Mouse (Mus musculus) fibroblast of lung, adult 2 months (primary cell): Measurements from ENCODE around the gene Cfap65.

Source experiments
- DNase-seq: peaks from one replicate; pipeline ENCODE4 v3.0.0-alpha.2; 2011; ENCODE audit warnings: low read depth

Cfap65 gene

DNA sequence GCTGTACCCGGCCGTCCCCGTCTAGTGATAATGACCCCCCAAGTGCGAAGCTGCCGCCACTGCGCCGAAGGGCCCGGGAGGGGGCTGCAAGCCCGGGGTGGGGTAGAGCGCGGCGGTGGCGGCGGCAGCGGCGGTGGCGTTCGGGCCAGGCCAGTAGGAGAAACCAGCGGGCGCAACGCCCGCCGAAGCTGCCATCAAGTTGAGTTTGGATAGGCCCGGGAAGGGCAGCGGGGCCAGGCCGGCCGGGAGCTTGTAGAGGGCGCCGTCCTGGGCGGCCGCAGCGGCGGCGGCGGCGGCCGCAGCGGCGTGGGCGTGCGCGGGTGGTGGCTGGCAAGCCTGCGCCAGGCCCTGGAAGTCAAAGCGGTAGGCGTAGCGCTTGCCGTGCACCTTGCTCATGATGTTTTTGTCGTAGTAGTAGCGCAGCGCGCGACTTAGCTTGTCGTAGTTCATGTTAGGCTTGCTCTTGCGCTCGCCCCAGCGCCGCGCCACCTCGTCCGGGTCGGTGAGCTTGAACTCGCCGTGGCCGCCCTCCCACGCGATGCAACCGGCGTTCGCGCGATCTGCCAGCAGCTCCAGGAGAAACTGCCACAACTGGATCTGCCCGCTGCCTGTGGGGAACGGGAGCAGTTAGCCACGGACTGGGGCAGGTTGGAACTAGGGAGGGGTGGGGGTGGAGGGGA lies 53.2 kb downstream of the Cfap65 start:
- DNase-seq, result no peak

DNA sequence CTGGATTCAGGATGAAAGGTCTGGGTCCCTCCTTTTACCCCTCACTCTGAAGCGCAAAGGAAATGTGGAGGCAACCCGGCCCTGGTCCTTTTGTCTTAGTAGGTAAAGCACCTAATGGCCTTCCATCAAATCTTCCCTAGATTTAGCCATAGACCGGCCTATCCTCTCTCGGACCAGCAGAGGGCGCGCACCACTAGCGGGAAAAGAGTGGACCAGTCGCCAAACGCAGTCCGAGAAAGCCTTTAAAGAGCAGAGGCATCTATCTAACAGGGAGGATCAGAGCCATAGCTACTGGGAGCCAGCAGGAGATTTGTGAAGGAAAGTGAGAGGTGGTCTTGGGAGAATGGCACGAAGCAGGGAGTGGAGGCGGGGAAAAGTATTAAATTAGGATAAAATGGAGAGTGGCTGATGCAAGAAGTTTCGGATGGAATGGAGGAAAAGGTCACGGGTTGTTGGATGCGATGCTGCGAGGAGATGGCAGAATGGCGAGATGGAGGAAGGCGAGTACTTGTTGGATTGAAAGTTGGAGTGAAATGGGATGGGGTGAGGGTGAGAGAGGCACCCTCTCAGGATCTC lies 54.5 kb downstream of the Cfap65 start:
- DNase-seq, result no peak

DNA sequence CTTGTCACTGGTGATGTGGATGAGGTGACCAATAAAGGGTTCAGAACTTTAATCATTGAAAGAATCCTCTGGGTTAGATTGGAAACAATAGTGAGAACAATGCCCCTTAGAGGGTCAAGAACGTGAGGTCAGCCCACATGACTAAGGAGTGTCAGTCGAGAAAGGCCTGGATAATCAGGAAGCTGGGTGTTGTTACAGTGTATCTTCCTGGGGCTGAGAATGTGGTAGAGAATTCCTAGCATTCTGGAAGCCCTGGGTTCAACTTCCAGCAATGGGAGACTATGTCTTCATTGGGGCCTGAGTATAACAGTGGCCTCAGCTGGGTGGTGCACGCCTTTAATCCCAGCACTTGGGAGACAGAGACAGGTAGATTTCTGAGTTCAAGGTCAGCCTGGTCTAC lies 58.2 kb downstream of the Cfap65 start:
- no peak for DNase-seq

DNA sequence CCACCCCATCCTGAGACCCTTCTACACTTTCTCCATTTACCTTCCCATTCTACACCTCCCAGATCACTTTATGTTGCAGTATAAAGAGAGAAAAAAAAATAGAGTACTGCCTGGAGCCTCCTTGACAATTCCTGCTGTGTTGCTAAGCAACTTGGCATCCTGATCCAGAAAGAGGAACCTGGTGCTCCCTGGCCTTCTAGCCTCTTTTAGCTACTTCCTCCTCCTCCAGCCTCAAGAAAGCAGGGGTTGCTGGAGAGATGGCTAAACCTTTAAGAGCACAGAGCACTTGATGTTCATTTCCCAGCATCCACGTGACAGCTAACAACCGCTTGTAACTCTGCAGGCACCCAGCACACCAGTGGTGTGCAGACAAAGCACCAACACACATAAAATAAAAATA lies 63.2 kb downstream of the Cfap65 start:
- no peak for DNase-seq

DNA sequence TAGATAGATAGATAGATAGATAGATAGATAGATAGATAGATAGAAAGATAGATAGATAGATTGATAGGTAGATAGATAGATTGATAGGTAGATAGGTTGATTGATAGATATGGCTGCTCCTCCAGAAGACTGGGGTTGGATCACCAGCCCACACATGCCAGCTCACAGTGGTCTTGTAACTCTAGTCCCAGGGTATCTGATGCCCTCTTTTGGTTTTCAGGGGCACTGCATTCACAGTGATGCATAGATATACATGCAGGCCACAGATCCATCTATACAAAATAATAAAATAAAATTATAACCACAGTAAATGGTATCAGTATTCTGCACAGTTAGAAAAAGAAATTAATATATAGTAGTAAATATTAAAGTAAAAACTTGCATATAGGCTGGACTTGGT lies 73.6 kb downstream of the Cfap65 start:
- DNase-seq, result no peak

DNA sequence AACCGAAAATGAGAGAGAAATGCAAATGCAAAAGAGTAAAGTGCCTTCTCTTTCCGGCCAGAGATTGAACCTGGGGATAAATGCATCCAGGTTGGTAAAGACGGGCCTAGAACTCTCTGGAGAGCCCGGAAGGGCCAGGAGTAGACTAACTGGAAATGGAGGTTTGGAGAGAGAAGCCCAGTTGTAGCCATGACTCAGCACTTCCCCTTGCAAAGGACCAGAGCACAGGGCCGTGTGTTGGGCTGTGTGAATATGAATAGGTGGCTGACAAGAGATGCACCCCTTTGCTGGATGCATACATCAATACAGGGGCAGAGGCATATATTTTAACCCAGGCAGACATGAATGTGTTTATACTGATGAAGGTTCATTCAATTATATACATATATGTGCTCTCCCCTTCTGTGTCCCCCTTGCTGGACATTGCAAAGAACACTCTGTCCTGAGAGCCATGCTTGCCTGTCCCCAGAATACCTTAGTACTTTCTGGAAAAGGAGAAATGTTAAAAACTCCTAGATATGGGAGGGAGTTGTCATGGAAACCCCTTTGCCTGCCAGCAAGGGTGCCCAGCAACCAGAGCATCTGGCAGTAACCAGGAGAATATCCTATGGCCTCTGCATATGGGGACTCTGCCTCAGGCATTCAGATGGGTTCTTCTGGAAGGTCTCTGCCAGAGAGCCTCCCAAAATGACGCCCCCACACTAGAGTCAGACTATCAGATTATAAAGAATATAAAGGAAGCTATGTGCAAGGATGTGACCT lies 76.0 kb downstream of the Cfap65 start:
- no peak for DNase-seq

DNA sequence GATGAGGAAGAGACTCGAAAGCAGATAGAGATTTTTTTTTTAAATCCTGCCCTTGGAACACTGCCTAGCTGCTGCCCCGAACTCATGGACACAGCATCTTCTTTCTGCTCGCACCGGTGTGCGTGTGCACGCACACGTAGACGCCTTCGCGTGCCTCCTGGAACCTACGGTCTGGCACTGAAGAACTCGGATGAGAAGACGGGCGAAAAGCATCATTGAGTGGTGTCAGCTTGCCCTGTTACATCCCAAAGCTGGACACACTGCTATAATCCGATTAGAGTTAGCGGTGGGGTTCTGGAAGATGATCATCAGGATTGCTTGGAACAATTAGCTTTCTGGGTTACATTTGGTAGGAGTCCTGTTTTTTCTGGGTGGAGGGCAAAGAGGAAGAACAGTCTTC lies 76.6 kb downstream of the Cfap65 start:
- no peak for DNase-seq

DNA sequence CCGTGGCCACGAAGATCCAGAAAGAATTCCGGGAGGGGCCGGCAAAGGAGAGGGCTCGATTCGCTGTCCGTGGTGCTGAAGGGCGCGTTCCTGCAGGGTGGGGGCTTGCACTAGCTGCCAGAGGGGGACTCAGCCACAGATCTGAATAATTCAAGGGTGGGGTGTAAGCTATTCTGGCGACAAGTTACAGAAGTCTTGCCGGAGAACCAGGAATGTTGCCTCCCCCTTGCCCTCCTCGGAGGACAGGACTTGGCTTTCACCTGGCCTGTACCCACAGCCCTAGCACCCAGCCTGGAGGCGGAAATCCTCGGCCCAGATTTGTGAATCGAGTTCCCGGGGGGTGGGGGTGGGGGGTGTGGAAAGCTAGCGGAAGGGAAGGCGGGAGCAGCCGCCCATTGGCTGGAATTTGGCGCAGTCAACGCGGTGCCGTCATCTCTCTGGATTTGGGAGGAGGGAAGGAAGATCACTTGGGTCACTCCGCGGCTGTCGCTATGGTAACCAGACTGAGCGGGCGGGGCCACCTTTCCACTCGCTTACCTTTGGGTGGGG lies 77.2 kb downstream of the Cfap65 start:
- no peak for DNase-seq

DNA sequence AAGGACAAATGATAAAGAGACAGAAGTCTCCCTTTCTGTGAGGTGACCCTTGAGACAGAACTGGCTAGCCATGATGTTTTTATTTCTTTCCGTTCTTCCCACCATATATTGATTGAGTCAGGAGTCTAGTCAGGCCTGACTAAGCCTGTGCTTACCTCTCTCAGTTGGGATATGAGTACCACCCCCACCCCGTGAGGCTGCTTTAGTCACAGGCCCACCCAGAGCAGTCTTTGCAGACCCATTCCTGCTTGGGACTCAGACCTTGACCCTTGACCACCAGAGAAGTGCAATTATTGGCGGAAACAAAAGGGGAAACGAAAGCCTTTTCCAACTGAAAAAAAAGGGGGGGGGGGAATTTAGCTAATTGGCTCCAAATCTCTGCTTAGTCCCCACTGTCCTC lies 77.7 kb downstream of the Cfap65 start:
- no peak for DNase-seq

DNA sequence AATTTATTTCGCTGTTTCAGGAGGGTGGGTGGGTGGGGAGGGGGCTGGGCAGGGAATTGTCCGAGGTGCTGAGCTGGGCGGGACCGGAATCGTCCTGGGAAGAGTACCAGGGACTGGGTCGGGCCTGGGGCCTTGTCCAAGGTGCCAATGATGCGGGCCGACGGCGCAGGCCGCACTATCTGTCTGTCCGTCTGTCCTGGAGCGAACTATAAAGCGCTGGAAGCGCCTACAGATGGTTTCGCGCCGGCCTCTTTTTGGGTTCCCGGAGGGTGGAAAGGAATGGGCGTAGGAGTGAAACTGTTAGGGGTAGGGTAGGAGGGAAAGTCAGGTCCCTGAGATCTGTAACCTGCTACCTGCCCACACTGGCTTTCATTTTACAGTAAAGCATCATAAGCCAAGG lies 78.2 kb downstream of the Cfap65 start:
- no peak for DNase-seq

DNA sequence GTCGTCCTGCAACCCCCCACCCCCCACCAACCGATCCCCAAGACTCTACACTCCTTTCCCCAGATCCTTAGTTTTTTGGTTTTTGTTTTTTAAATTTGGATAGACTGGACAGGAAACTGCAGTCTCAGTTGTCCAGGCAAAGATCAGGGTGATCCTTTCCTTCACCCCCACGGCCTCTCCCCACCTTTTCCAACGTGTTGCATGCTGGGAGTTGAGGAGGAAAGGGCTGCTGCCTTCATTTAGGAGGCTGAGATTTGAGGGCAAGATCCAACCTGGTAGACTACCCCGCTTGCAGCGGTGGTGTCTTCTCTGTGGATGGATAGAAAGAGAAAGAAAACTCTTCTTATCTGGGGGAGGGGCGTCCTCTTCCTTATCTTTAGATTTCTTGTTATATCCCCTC lies 78.6 kb downstream of the Cfap65 start:
- DNase-seq, result no peak

DNA sequence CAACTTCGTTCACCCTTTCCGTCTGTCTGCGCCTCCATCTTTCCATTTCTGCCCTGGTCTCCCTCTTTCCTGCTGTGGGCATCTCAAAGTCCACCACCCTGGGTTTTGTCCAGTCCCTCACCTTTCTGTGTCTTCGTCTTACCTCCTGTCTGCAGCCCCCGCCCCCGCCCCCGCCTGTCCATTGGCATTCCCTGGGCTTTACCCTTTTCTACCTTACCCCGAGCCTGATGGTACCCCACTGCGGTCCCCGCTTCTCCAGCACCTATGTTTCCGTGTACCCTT lies 79.0 kb downstream of the Cfap65 start:
- no peak for DNase-seq

DNA sequence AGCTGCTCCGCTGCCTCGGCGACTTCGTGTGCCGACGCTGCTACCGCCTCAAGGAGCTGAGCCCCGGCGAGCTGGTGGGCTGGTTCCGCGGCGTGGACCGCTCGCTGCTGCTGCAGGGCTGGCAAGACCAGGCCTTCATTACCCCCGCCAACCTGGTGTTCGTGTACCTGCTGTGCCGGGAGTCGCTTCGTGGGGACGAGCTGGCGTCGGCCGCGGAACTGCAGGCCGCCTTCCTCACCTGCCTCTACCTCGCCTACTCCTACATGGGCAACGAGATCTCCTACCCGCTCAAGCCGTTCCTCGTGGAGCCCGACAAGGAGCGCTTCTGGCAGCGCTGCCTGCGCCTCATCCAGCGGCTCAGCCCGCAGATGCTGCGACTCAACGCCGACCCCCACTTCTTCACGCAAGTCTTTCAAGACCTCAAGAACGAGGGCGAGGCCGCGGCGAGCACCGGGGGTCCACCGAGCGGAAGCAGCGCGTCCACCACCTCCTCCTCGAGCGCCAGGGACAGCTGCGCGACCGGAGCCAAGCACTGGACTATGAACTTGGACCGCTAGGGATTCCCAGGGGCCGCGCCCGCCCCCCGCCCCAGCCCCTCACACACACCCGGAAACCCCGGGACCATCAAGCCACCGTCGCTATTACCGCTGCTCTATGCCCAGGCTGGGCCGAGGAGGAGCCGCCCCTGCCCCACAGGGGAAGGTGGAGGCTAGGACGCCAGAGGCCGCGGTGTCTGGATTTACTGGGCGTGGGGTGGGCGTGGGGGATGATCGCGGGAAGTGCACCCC lies 79.6 kb downstream of the Cfap65 start:
- DNase-seq, result no peak

DNA sequence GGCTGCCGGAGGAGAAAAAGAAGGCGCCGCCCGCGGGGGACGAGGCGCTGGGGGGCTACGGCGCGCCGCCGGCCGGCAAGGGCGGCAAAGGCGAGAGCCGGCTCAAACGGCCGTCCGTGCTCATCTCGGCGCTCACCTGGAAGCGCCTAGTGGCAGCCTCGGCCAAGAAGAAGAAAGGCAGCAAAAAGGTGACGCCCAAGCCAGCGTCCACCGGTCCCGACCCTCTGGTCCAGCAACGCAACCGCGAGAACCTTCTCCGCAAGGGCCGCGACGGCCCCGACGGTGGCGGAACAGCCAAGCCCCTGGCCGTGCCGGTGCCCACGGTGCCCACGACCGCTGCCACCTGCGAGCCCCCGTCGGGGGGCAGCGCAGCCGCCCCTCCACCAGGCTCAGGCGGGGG lies 80.2 kb downstream of the Cfap65 start:
- no peak for DNase-seq

DNA sequence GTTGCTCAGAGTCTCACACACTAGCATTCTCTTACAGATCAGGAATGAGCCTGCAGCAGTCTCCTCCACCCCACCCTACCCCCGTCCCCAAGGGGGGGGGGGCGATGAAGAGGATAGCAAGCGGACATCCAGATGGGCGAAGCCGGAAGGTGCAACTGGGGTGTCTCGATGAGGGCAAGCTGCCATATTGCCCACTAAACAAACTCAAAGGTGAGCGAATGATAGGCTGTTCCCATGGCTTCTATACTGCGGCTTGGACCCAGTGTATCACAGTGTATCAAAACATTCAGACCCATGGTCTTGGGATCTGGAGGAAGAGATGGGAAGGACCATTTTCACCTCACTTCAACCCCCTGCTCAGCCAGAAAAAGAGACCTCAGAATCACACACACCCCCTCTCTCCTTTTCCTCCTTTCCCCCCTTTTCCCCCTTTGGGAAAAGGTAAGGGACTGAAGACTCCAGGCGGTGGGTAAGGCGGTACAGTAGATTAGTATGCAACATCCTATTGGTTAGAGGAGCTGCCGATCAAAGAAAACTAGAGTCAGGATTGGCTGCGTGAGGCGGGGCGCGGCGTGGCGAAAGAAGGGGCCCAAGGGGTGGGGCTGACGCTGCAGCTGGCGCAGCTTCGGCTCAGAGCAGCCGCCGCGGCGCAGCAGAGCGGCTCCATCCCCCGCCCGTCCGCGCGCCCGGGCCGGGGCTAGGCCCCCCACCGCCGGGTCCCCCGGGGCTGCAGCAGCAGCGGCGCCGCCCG lies 80.9 kb downstream of the Cfap65 start, which contains the start of gene Cdk5r2:
TSS of gene Cdk5r2 (plus strand) at position 629 of the 751 bp plus-strand sequence.
- peak; percentile 32 for DNase-seq
